Mouse (Mus musculus) cerebellum, adult 2 months (tissue): ENCODE results near the gene 9930021J03Rik.

ENCODE experiments used
- CTCF ChIP-seq: fragments of 200-500 bp; IDR thresholded peaks from 2 replicates; pipeline ENCODE4 v1.5.1; 2011; ENCODE audit warnings: low read depth, mild to moderate bottlenecking, control low read depth, low read length, moderate library complexity, borderline replicate concordance; ENCODE audit not compliant: insufficient read depth
- POLR2A ChIP-seq: fragments of 200-500 bp; IDR thresholded peaks from 2 replicates; pipeline ENCODE4 v1.6.1; 2011; ENCODE audit warnings: low read length, control low read depth, borderline replicate concordance; ENCODE audit not compliant: insufficient read depth

DNA sequence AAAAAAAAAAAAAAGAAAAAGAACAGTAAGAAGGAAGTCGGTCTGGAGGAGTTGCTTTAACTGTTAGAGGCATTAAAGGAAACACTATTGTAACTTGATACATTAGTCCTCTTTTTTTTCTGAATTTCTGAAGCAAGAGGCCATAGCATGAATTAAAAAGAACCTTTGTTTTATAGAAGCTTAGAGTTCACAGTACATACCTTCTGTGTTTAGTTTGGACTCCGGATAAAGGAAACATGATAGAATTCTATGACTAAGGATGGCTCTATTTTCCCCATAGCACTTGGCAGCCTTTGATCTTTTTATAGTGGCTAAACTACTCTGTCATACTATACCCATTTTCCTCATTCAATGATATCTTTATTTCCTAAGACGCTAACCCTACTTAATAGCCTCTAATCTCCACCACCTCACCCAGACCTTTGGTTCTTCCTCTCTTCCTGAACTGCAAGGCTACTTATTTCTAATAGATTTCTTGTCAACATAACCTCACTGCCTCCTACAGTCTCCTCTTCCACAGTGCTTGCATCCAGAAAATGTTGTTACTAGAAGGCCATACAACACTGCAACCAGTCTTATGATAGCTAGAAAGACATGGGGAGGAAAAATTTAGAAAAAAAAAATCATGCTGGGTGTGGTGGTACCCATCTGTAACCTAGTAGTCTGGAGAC is 29.7 kb upstream of the 9930021J03Rik start:
- TF ChIP-seq POLR2A = no peak
- TF ChIP-seq CTCF = no peak
